Mouse (Mus musculus) kidney, adult 8-10 months (tissue): ENCODE data around the gene Atn1.
A peak's percentile ranks its signal among the peaks of the same experiment; 100 is the strongest.
"Not testable (repeated sequence)": the region's sequence is repeated elsewhere in the genome, so short reads cannot be mapped to it uniquely, and the experiment has no call there.

Experiments used
- DNase-seq, 2 experiments: peaks; one replicate each; pipeline ENCODE4 v3.0.0; 2022

Gene Atn1

DNA sequence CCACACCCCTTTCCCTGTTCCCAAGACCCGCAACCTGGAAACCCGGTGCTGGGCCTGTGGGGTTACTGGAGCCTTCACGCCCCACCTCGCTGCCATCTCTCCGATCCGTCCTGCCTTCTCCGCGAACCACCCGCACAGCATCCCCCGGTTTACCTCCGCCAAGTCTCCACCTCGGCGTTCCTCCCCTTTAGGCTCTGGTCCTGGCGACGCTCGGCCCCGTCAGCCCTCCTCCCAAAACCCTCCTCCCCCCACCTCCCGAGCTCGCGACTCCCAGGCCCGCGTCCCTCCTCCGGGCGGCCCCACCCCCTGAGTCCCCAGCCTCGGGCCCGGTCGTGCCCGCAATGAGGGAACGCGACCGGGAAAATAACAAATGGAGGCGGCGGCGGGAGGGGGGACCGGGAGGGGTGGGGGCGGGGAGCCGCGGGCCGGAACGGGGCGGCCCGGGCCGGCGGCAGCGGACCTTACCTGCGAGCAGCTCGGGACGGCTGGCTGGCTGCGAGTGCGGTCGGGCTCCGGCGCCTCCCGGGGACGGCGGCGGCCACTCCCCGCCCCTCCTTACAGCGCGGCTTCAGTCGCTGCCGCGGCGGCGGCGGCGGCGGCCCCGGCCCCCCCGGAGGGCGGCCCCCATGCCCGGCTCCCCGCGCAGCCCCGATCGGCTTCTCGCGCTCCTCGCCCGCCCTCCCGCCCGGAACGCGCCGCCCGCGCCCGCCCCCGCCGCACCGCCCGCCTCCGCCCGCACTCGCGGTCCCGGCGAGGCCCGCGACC is at the start of gene Atn1, which contains the start of gene Gm45234:
Gene Atn1, minus strand, starts transcription at position 694 of the 765 bp plus-strand sequence.
Gene Gm45234, minus strand, starts transcription at position 191 of the 765 bp plus-strand sequence.
- DNase-seq = peak; percentile 58 to 70

DNA sequence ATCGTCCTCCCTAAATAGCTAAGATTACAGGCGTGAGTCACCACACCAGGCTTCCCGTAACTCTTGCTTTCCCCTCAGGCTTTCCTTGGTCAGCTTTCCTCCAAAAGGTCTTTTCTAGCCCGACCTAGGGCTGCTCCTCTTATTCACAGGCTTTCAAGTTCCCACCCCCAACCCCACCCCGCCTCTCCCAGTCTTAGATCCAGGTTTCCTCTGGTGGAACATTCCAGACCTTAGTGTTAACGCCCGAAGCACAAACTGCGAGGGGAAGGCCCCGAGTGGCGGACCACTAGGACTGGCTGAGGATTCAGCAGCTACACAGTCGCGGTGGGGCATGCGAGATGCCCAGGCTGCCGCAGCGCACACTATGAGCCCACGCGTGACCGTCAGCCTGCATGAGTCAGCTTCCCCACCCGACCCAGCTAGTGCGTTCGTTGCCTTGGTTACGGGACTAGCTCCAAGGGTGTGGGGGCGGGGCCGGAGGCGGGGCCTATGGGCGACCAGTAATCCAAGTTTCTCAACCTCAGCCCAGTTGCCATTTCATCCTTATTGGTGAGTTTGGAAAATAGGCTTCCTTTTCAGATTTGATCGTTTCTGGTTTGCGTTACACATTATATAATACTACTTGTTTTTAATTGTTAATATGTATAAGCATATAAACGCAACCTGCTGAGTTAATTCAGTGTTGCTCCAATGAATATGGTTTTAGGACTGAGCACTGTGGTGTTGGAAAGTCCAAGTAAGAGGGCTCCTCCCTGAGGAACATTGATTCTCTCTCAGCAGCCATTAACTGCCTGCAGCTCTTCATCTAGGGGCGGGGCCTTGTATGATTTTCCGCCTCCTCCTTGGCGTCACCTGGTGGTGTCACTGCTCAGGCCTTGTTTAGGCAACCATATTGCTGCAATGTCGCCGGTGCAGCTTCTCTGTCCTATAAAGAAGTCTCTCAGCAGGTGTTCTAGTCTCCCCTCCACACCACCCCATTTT is 49.3 kb upstream of the Atn1 start:
- DNase-seq = peak; percentile 97

DNA sequence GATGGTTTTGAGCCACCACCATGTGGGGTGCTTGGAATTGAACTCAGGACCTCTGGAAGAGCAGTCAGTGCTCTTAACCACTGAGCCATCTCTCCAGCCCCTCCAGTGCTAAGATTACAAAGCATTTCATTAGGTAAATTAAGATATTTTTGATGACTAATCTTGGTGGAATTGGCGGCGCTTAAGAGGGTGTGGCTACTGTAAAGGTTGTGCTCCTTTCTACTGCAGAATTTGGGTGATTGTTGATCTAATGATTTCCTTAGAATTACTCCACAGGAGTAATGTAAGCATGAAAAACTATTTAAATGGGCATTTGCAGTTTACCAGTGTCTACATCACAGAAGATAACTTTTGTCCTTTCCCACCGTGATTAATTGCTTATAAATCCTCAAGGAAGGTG is 48.0 kb upstream of the Atn1 start:
- no peak for DNase-seq

GRCm38 (mm10) chr6:124803691-124804090 is 47.4 kb upstream of the Atn1 start:
- not testable (repeated sequence) for DNase-seq

- DNase-seq = no peak
These were observed 46.7 kb upstream of the Atn1 start for GRCm38 (mm10) chr6:124803061-124803460.

DNA sequence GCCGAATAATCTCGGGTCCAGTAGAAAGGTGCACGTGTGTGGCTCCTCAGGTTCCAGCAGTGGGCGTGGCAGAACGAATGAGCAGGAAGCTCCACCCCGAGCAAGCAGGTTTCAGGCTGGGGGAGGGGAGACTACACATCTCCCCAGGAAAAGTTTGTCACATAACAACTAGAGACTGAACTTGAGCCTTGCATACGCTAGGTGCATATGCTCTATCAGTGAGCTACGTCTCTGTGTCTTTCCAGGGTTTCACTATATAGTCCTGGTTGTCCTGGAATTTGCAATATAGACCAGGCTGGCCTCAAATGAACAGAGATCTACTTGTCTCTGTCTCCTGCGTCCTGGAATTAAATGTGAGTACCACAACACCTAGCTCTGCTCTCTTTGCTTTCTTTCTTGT is 46.1 kb upstream of the Atn1 start:
- not testable (repeated sequence) for DNase-seq

DNA sequence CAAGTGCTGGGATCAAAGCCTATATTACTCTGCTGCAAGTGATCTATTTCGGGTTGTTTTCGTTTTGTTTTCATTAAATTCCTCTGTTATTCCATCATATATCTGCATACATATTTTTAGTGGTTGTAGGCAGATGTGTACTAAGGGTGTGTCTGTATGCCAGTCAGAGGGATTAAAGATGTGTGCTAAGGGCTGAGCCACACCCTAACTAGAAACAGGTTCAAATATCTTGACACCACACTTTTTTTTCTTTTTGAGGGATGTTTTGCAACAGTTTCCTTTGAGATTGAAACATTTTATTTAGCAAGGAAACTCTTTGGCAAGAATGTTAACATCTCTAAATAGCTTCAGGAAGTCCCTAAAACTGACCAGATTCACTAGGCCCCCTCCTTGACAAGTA is 39.9 kb upstream of the Atn1 start:
- no peak for DNase-seq

DNA sequence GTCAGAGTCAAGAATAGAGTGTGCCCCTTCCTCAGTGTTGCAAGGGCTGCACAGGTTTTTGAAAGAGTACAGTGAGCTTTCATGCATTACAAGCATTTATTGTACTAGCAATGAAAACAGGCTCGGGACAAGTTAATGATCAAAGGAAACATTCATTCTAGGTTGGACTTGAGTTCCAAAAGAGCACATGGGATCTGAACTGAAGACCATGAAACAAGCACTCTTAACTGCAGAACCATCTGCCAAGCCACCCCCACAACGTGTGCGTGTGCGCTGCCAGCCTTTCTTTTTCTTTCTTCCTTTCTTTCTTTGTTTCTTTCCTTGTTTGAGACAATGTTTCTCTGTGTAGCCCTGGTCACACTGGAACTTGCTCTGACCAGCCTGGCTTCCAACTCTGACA is 39.5 kb upstream of the Atn1 start:
- DNase-seq = peak; percentile 50 to 81

DNA sequence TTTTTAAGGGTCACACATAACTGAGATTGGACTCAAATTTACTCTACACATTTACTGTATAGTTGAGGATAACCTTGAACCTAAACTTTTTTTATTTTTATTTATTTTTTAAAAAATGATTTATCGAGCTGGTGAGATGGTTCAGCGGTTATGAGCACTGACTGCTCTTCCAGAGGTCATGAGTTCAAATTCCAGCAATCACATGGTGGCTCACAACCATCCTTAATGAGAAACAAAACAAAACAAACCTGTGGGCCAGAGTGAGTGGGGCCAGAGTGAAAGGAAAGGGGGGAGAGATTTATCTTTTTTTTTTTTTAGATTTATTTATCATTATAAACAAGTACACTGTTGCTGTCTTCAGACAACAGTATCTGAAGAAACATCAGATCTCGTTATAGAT is 35.6 kb upstream of the Atn1 start:
- peak in 1 of 2 experiments; percentile 60 for DNase-seq

- no peak for DNase-seq
These were observed 33.8 kb upstream of the Atn1 start for GRCm38 (mm10) chr6:124790121-124790520.

- DNase-seq = no peak
These were observed 33.2 kb upstream of the Atn1 start for GRCm38 (mm10) chr6:124789519-124789918.

DNA sequence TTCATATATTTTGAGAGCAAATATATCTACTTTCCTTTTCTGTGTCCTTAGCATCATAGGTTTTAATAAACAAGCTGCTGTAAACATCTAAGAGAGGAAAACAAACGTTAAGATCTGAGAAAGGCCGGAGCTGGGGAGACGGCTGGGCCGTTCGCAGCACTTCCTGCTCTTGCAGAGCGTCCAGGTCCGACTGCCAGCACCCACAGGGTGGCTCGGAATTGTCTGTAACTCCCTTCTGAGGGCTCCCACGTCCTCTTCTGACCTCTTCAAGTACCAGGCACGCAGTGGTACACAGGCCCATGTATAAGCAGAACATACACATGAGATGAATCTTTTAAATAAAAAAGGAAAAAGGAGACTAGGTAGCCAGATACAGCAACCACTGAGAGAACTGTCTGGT is 31.4 kb upstream of the Atn1 start:
- no peak for DNase-seq

GRCm38 (mm10) chr6:124786756-124787420 is 30.6 kb upstream of the Atn1 start:
- peak; percentile 53 to 58 for DNase-seq

GRCm38 (mm10) chr6:124782436-124782835 is 26.1 kb upstream of the Atn1 start:
- DNase-seq = peak in 1 of 2 experiments; percentile 47

DNA sequence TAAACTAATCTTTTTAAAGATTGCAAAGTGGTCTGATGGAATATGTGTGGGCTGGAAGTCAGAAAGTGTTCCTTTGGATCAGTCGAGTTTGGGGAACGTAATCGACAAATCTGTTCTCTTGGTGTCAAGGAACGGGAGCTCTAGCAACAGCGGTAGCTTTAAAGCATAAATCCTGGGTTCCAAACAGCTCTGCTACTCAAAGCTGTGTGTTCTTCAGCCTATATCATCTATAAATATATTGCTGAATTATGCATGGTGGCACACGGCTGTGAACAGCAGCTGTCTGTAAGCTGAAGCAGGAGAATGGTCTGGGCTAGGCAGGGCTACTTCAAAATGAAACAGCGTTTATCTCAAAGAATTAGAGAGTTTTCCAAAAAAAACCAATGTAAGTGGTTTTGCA is 24.6 kb upstream of the Atn1 start:
- no peak for DNase-seq

DNA sequence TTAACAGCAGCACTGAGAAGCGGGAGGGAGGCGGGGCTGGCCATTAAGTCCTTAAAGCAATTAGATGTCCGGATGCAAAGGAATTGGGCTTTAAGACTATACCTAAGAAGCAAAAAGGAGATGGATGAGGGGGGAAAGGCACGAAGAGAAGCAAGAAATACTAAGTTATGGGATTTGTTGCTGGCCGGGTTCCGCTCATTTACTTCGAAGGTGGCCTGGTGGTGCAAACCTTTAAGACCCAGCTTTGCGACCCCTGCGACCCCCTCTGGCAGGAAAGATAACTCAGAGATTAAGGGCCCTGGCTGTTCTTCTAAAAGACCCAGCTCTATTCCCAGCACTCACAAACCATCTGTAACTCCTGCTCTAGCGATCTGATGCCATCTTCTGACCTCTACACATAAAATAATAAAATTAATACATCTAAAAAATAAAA is 23.7 kb upstream of the Atn1 start:
- peak in 1 of 2 experiments; percentile 50 for DNase-seq

GRCm38 (mm10) chr6:124779222-124779983 is 23.1 kb upstream of the Atn1 start, which contains the start of gene Lrrc23:
Lrrc23 (minus strand) TSS chr6:124779727.
- peak in 1 of 2 experiments; percentile 48 for DNase-seq

DNA sequence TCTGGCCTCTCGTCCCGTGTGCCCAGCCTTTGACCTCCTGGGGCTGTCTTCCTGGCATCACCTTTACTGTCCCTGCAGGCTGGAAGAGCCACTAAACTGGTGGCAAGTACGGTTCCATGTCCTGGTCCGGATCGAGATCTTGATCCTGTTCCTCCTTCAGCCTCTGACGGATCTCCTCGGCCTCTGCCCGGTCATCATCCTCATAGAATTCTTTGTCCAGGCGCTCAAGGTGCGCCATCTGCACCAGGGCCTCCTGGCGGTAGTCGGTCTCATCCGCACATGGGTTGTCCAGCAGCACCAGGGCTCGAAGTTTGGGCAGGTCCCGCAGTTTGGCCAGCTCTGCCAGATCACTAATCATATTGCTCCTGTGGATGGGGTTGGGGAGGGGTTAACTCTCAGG is 14.2 kb upstream of the Atn1 start:
- DNase-seq = no peak

DNA sequence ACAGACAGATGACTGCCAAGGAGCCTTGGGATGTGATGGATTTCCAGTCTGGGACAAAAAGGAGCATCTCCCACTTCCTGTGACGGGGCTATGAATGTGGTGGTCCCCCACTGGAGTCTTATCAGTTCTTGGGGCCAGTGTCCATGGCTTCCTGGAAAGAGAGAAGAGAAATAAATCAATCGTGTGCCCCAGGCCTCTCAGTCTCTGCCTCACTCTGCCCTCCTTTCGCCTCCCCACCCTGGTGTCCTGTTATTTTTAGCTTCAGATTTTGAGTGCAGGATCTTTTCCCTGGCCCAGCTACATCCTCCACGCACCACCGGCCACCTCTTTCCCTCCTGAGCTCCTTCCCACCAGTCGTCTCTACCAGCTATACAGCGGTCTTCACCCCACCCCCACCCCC is 13.7 kb upstream of the Atn1 start:
- no peak for DNase-seq

DNA sequence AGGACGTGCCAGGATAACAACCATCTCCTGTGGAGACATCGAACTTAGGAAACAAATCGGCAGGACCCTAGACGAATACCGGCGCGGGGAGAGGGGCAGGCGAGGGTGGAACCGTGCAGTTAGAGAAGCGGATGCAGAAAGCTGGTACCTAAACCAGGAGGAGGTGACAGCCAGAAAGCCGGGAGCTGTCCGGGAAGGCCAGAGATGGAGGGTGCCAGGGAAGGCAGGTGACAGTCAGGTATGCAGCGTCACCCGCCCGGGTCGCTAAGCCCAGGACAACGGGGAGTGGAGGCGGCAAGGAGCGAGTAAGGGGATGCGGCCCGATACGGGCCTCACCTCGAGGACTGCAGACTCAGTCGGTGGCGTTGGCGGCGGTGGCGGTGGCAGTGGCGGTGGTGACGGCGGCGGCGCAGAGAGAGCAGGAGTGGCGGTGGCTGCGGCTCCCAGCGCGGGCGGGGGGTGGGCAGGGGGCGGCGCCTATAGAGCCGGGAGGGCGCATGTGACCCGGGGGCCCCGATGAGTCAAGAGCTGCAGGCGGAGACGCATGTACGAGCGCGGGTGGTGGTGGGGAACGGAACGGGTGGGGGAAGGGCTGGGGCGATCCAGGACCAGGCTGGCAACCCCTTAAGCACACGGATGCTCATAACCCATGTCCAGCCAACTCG is 12.9 kb upstream of the Atn1 start, which contains the start of gene Eno2:
Gene Eno2, minus strand, starts transcription at position 573 of the 665 bp plus-strand sequence.
- no peak for DNase-seq

- DNase-seq = no peak
These were observed 12.3 kb upstream of the Atn1 start for GRCm38 (mm10) chr6:124768704-124769044.
